Comparison of ENCODE assay signal across 10 mouse cellular contexts in the genomic region with DNA sequence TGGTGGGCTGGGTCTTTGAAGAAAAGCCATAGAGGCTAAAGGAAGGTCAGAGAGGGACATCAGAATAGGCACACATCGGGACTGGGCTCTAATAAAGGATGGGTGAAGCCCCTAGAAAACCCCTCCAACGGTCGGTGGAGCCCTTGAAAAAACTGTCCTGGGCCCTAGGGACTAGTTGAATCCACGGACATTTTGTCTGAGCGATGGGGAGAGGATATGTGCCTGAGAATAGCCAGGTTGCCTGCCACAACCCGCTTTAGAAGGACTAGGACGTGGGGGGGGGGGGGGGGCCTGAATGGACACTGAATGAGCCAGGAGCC. TPM values are rescaled to one million over a fixed set of nuclear protein-coding genes. Genes with fewer than 3 reads are reported as not detected.
DNase-seq lines count a peak whose midpoint lies in the region; ATAC-seq lines count a peak whose summit lies in the region.
"Had no signal": no experiment of that assay in that cellular context is flagged by ENCODE, and none has a peak within 500 bp of the region (broad histone marks: within the 10 kb centered on the region; RNA-seq: fewer than 3 reads in every experiment).

No protein-coding gene starts in this region.

- H3K36me3 ChIP-seq in heart, embryonic 12.5 days: no peaks in the 10 kb centered on the region
- H3K36me3 ChIP-seq in limb, embryonic 11.5 days (ENCODE audit: control insufficient read depth, insufficient read depth, low read length): no peaks in the 10 kb centered on the region
- no peaks in the 10 kb centered on the region for H3K36me3 ChIP-seq in stomach, embryonic 15.5 days

- no peak for ATAC-seq in heart, embryonic 12.5 days (ENCODE audit: insufficient number of reproducible peaks, low FRiP score)
- no peak for ATAC-seq in limb, embryonic 11.5 days (ENCODE audit: insufficient number of reproducible peaks, low FRiP score, low TSS enrichment, low read depth)
- no peak for ATAC-seq in stomach, embryonic 15.5 days (ENCODE audit: insufficient read depth, low FRiP score, low read depth)

- H3K9ac ChIP-seq in heart, embryonic 12.5 days: no peak overlapping the region
- no peak overlapping the region for H3K9ac ChIP-seq in limb, embryonic 11.5 days (ENCODE audit: low read length)
- no peak overlapping the region for H3K9ac ChIP-seq in stomach, embryonic 15.5 days

- H3K27me3 ChIP-seq in heart, embryonic 12.5 days (replicated peaks): peaks cover 79% of the 10 kb centered on the region
- peaks cover 76% of the 10 kb centered on the region for H3K27me3 ChIP-seq in limb, embryonic 11.5 days (ENCODE audit: control insufficient read depth, insufficient read depth, low read length)
- H3K27me3 ChIP-seq in stomach, embryonic 15.5 days (replicated peaks): peaks cover 80% of the 10 kb centered on the region

- no peak for DNase-seq in heart, postnatal 25 days (ENCODE audit: low spot score)
- peak; percentile 56 for DNase-seq in retina, embryonic 14.5 days (ENCODE audit: low spot score)
- no peak for DNase-seq in retina, postnatal 1 day
- DNase-seq in limb, embryonic 11.5 days (ENCODE audit: low spot score): peak; percentile 27
- no peak for DNase-seq in adrenal gland, adult 2 months
- DNase-seq in adrenal gland, postnatal 14 days: no peak
- DNase-seq: kidney, adult 2 months had no signal

- H3K4me2 ChIP-seq in heart, embryonic 12.5 days: peak overlapping the region; percentile 66
- 0 out of 2 replicates have a peak overlapping the region, but pooled peaks have one; percentile 28 for H3K4me2 ChIP-seq in limb, embryonic 11.5 days (ENCODE audit: low read depth, severe bottlenecking)
- peak overlapping the region; percentile 35 for H3K4me2 ChIP-seq in stomach, embryonic 15.5 days

- peak overlapping the region; percentile 40 for H3K4me3 ChIP-seq in heart, embryonic 12.5 days
- no peak overlapping the region; the same call in 1 of the 2 replicates for H3K4me3 ChIP-seq in limb, embryonic 11.5 days (ENCODE audit: low read depth, low read length)
- H3K4me3 ChIP-seq in stomach, embryonic 15.5 days (replicated peaks): peak overlapping the region; percentile 18; the same call in 1 of the 2 replicates

- intact Hi-C loops in heart, postnatal 25 days (cut with DNase I): no loop called here

- 1% methylated on average over 7 of the region's 7 CpGs for WGBS in heart, embryonic 12.5 days
- WGBS in limb, embryonic 11.5 days: 0% methylated on average over 6 of the region's 7 CpGs
- 0% methylated on average over 7 of the region's 7 CpGs for WGBS in stomach, embryonic 15.5 days

- H3K4me1 ChIP-seq in heart, embryonic 12.5 days (replicated peaks): peaks cover 8% of the 10 kb centered on the region; the same call in 1 of the 2 replicates
- no peaks in the 10 kb centered on the region for H3K4me1 ChIP-seq in limb, embryonic 11.5 days (ENCODE audit: control insufficient read depth, insufficient read depth, low read length)
- no peaks in the 10 kb centered on the region for H3K4me1 ChIP-seq in stomach, embryonic 15.5 days

- H3K27ac ChIP-seq in heart, embryonic 12.5 days (ENCODE audit: poor library complexity, severe bottlenecking): no peak overlapping the region
- H3K27ac ChIP-seq in limb, embryonic 11.5 days (replicated peaks; ENCODE audit: low read depth, low read length): no peak overlapping the region
- no peak overlapping the region for H3K27ac ChIP-seq in stomach, embryonic 15.5 days

- no peaks in the 10 kb centered on the region for H3K9me3 ChIP-seq in heart, embryonic 12.5 days (replicated peaks)
- H3K9me3 ChIP-seq in limb, embryonic 11.5 days (ENCODE audit: control insufficient read depth, low read length): no peaks in the 10 kb centered on the region
- H3K9me3 ChIP-seq in stomach, embryonic 15.5 days: no peaks in the 10 kb centered on the region

RNA-seq across cellular contexts. Expression of gene Zic4, which starts 7.0 kb away (rescaled TPM):
- polyA plus RNA-seq in heart, embryonic 12.5 days (2016; fragmentation: Nextera tagmentation; extraction: Ambion mirVana): 0.27 TPM in 1 of 2 replicates, not detected in the other
- not detected for total RNA-seq in heart, postnatal 25 days (2021)
- 0.34 and 0.37 TPM in 2 replicates for polyA plus RNA-seq in limb, embryonic 11.5 days (2014; fragmentation: Nextera tagmentation; extraction: Ambion mirVana)
- polyA plus RNA-seq in stomach, embryonic 15.5 days (2015; fragmentation: Nextera tagmentation; extraction: Ambion mirVana): 0.06 TPM in 1 of 2 replicates, not detected in the other
- total RNA-seq in adrenal gland, adult 2 months (2021): not detected
- polyA plus RNA-seq in adrenal gland, adult 2 months (2012; rRNA removed): not detected in 2 replicates
- not detected in 2 replicates for total RNA-seq in adrenal gland, postnatal 14 days (2021)
- total RNA-seq: liver, adult 2 months had no signal
- polyA plus RNA-seq: kidney, adult 2 months; liver, adult 2 months had no signal

RNA-seq across cellular contexts. Expression of gene Zic1, which starts 10.4 kb away (rescaled TPM):
- 0.08 TPM in 1 of 2 replicates, not detected in the other for polyA plus RNA-seq in heart, embryonic 12.5 days (2016; fragmentation: Nextera tagmentation; extraction: Ambion mirVana)
- total RNA-seq in heart, postnatal 25 days (2021): not detected
- 0.18 and 0.27 TPM in 2 replicates for polyA plus RNA-seq in limb, embryonic 11.5 days (2014; fragmentation: Nextera tagmentation; extraction: Ambion mirVana)
- 0.04 TPM in 1 of 2 replicates, not detected in the other for polyA plus RNA-seq in stomach, embryonic 15.5 days (2015; fragmentation: Nextera tagmentation; extraction: Ambion mirVana)
- not detected for total RNA-seq in adrenal gland, adult 2 months (2021)
- polyA plus RNA-seq in adrenal gland, adult 2 months (2012; rRNA removed): 0.08 TPM in 1 of 2 replicates, not detected in the other
- total RNA-seq in adrenal gland, postnatal 14 days (2021): 0.90 TPM in 1 of 2 replicates, not detected in the other
- total RNA-seq: liver, adult 2 months had no signal
- polyA plus RNA-seq: kidney, adult 2 months; liver, adult 2 months had no signal

Comparison
In these comparisons a context has a peak if more than half of its experiments do, and no peak if none do; other contexts are left out.
1. DNase-seq: peak in retina, embryonic 14.5 days (single experiment) and limb, embryonic 11.5 days (single experiment); none in heart, postnatal 25 days (single experiment), retina, postnatal 1 day (single experiment), adrenal gland, adult 2 months (single experiment) and adrenal gland, postnatal 14 days (single experiment).
2. Peak in every context shown above with its lines, with median percentiles within 50 percentile points of each other: H3K4me2 ChIP-seq.